Comparison of ENCODE assay signal across 23 mouse cellular contexts in genomic region chr12:33715997-33716396, GRCm38 (mm10).
"Had no signal": no experiment of that assay in that cellular context is flagged by ENCODE, and none has a peak within 500 bp of the region (broad histone marks: within the 10 kb centered on the region; RNA-seq: fewer than 3 reads in every experiment).

No protein-coding gene starts in this region.

- H3K9me3 ChIP-seq: heart, embryonic 10.5 days; heart, embryonic 12.5 days; hindbrain, embryonic 10.5 days; hindbrain, embryonic 12.5 days; hindbrain, embryonic 15.5 days; limb, embryonic 10.5 days; limb, embryonic 12.5 days had no signal

- H3K4me3 ChIP-seq: gastrocnemius, adult 2 months; heart, embryonic 10.5 days; heart, embryonic 12.5 days; hindbrain, embryonic 10.5 days; hindbrain, embryonic 12.5 days; hindbrain, embryonic 15.5 days; layer of hippocampus, adult 2 months; left cerebral cortex, adult 2 months; limb, embryonic 10.5 days; limb, embryonic 12.5 days had no signal

- H3K9ac ChIP-seq: heart, embryonic 12.5 days; hindbrain, embryonic 12.5 days; hindbrain, embryonic 15.5 days; limb, embryonic 12.5 days had no signal

- H3K4me1 ChIP-seq: heart, embryonic 10.5 days; hindbrain, embryonic 12.5 days; hindbrain, embryonic 15.5 days had no signal

- H3K27me3 ChIP-seq: heart, embryonic 12.5 days; hindbrain, embryonic 12.5 days; hindbrain, embryonic 15.5 days; limb, embryonic 12.5 days had no signal

- ATAC-seq: inflammation-experienced regulatory T-cells, adult 6 months; intestine, embryonic 16.5 days had no signal

- DNase-seq: gastrocnemius, adult 2 months; gastrocnemius, postnatal 10 days; gastrocnemius, postnatal 25 days; heart, adult 18-20 months; heart, postnatal 10 days; heart, postnatal 4 days; kidney, adult 18-20 months; kidney, adult 8-10 months; kidney, postnatal 10 days; kidney, postnatal 25 days; kidney, postnatal 4 days; liver had no signal

- H3K27ac ChIP-seq: gastrocnemius, adult 2 months; heart, embryonic 10.5 days; hindbrain, embryonic 10.5 days; hindbrain, embryonic 12.5 days; hindbrain, embryonic 15.5 days; layer of hippocampus, adult 2 months; left cerebral cortex, adult 2 months; limb, embryonic 10.5 days; limb, embryonic 12.5 days had no signal

- H3K36me3 ChIP-seq: heart, embryonic 10.5 days; heart, embryonic 12.5 days; hindbrain, embryonic 10.5 days; hindbrain, embryonic 12.5 days; hindbrain, embryonic 15.5 days; limb, embryonic 10.5 days; limb, embryonic 12.5 days had no signal

- H3K4me2 ChIP-seq: heart, embryonic 12.5 days; hindbrain, embryonic 12.5 days; hindbrain, embryonic 15.5 days; limb, embryonic 12.5 days had no signal
